Mouse (Mus musculus): ENCODE data around the gene Acadm. TPM values are rescaled to one million over a fixed set of nuclear protein-coding genes. Genes with fewer than 3 reads are reported as not detected.

Gene Acadm
- polyA plus RNA-seq, 1 experiment from 2014 or later = 45.7 TPM

- DNase-seq (no peak), ATAC-seq (ENCODE audit: insufficient read depth) (no peak)
- no peak for TF ChIP-seq CTCF (IDR thresholded peaks at IDR 0.05; ENCODE audit: low read depth)
- Histone ChIP-seq H3K9ac (no peak overlapping the region), H3K4me3 (ENCODE audit: low read depth, low read length) (no peak overlapping the region), H3K4me1 (ENCODE audit: insufficient read depth) (no peaks in the 10 kb centered on the region), H3K9me3 (ENCODE audit: low read depth, low read length) (no peaks in the 10 kb centered on the region), H3K4me2 (no peak overlapping the region), H3K36me3 (ENCODE audit: insufficient read depth) (no peaks in the 10 kb centered on the region), H3K27me3 (ENCODE audit: insufficient read depth, low read length) (no peaks in the 10 kb centered on the region), H3K27ac (ENCODE audit: low read depth) (no peak overlapping the region)
- WGBS = 50% methylated on average over 6 of the region's 6 CpGs
Measured at GRCm38 (mm10) chr3:153897216-153897615, 47.2 kb downstream of the Acadm start.

GRCm38 (mm10) chr3:153895454-153895853 lies 49.0 kb downstream of the Acadm start:
- no peaks in the 10 kb centered on the region for H3K27me3 ChIP-seq (ENCODE audit: insufficient read depth, low read length)
- no peak for ATAC-seq (ENCODE audit: insufficient read depth)
- DNase-seq = no peak
- H3K9me3 ChIP-seq (ENCODE audit: low read depth, low read length) = no peaks in the 10 kb centered on the region
- no peak for TF ChIP-seq CTCF (IDR thresholded peaks at IDR 0.05; ENCODE audit: low read depth)
- H3K4me3 ChIP-seq (ENCODE audit: low read depth, low read length) = no peak overlapping the region
- no peak overlapping the region for H3K9ac ChIP-seq
- H3K27ac ChIP-seq (ENCODE audit: low read depth) = no peak overlapping the region
- H3K4me1 ChIP-seq (ENCODE audit: insufficient read depth) = no peaks in the 10 kb centered on the region
- H3K4me2 ChIP-seq = no peak overlapping the region
- WGBS = 81% methylated on average over 3 of the region's 3 CpGs
- H3K36me3 ChIP-seq (ENCODE audit: insufficient read depth) = no peaks in the 10 kb centered on the region

GRCm38 (mm10) chr3:153889188-153889781 lies 55.1 kb downstream of the Acadm start:
- 65% methylated on average over 7 of the region's 8 CpGs for WGBS
- TF ChIP-seq CTCF (IDR thresholded peaks at IDR 0.05; ENCODE audit: low read depth) = no peak
- no peak for ATAC-seq (ENCODE audit: insufficient read depth)
- Histone ChIP-seq H3K27ac (ENCODE audit: low read depth) (no peak overlapping the region), H3K4me2 (no peak overlapping the region), H3K9ac (no peak overlapping the region), H3K9me3 (ENCODE audit: low read depth, low read length) (no peaks in the 10 kb centered on the region), H3K4me1 (ENCODE audit: insufficient read depth) (no peaks in the 10 kb centered on the region), H3K36me3 (ENCODE audit: insufficient read depth) (no peaks in the 10 kb centered on the region), H3K27me3 (ENCODE audit: insufficient read depth, low read length) (no peaks in the 10 kb centered on the region), H3K4me3 (ENCODE audit: low read depth, low read length) (no peak overlapping the region)
- no peak for DNase-seq

GRCm38 (mm10) chr3:153888141-153888540 lies 56.3 kb downstream of the Acadm start:
- H3K27me3 ChIP-seq (ENCODE audit: insufficient read depth, low read length) = no peaks in the 10 kb centered on the region
- no peak for TF ChIP-seq CTCF (IDR thresholded peaks at IDR 0.05; ENCODE audit: low read depth)
- no peak overlapping the region for H3K4me2 ChIP-seq
- 56% methylated on average over 6 of the region's 6 CpGs for WGBS
- no peaks in the 10 kb centered on the region for H3K9me3 ChIP-seq (ENCODE audit: low read depth, low read length)
- ATAC-seq (ENCODE audit: insufficient read depth) (no peak), DNase-seq (no peak)
- H3K9ac ChIP-seq = no peak overlapping the region
- H3K36me3 ChIP-seq (ENCODE audit: insufficient read depth) = no peaks in the 10 kb centered on the region
- no peak overlapping the region for H3K27ac ChIP-seq (ENCODE audit: low read depth)
- no peaks in the 10 kb centered on the region for H3K4me1 ChIP-seq (ENCODE audit: insufficient read depth)
- no peak overlapping the region for H3K4me3 ChIP-seq (ENCODE audit: low read depth, low read length)

- Histone ChIP-seq H3K27me3 (ENCODE audit: insufficient read depth, low read length) (no peaks in the 10 kb centered on the region), H3K4me1 (ENCODE audit: insufficient read depth) (no peaks in the 10 kb centered on the region), H3K36me3 (ENCODE audit: insufficient read depth) (no peaks in the 10 kb centered on the region), H3K4me2 (no peak overlapping the region), H3K4me3 (ENCODE audit: low read depth, low read length) (no peak overlapping the region), H3K9me3 (ENCODE audit: low read depth, low read length) (no peaks in the 10 kb centered on the region), H3K27ac (ENCODE audit: low read depth) (no peak overlapping the region), H3K9ac (no peak overlapping the region)
- TF ChIP-seq CTCF (IDR thresholded peaks at IDR 0.05; ENCODE audit: low read depth) = no peak
- DNase-seq (no peak), ATAC-seq (ENCODE audit: insufficient read depth) (no peak)
Measured at GRCm38 (mm10) chr3:153886296-153886695, 58.1 kb downstream of the Acadm start.

Other genes with a start within 250 kb of the Acadm start
- gene St6galnac3, start 219.5 kb downstream of the Acadm start, polyA plus RNA-seq (2014; fragmentation: Nextera tagmentation; extraction: Ambion mirVana) = 34.1 and 34.8 TPM in 2 replicates
- gene Asb17, start 100.4 kb downstream of the Acadm start, polyA plus RNA-seq (2014; fragmentation: Nextera tagmentation; extraction: Ambion mirVana) = 0.09 TPM in 1 of 2 replicates, not detected in the other
- gene Msh4, start 38.5 kb downstream of the Acadm start, polyA plus RNA-seq (2014; fragmentation: Nextera tagmentation; extraction: Ambion mirVana) = 0.17 and 0.26 TPM in 2 replicates
- 52.1 and 54.4 TPM in 2 replicates for gene Rabggtb, start 31.6 kb downstream of the Acadm start, polyA plus RNA-seq (2014; fragmentation: Nextera tagmentation; extraction: Ambion mirVana)
- gene Slc44a5, start 28.8 kb upstream of the Acadm start, polyA plus RNA-seq (2014; fragmentation: Nextera tagmentation; extraction: Ambion mirVana) = 0.29 and 0.53 TPM in 2 replicates

Data from lung, embryonic 14.5 days (tissue).